Mouse (Mus musculus) kidney, adult 2 months (tissue): ENCODE results near the gene Hoxa6. TPM values are rescaled to one million over a fixed set of nuclear protein-coding genes. Genes with fewer than 3 reads are reported as not detected.

Experiments used
- DNase-seq: peaks from one replicate; pipeline ENCODE4 v3.0.0; 2021
- H3K27ac ChIP-seq: fragments of 200-500 bp; 2 replicates; pipeline ENCODE4 v1.5.1; 2012; ENCODE audit warnings: low read depth, low read length, control low read depth, inconsistent platforms; ENCODE audit not compliant: insufficient read depth
- H3K27me3 ChIP-seq: fragments of 200-500 bp; replicated peaks from 2 replicates; pipeline ENCODE4 v1.6.1; 2012; ENCODE audit warnings: mild to moderate bottlenecking, moderate library complexity, low read length, inconsistent platforms; ENCODE audit not compliant: control insufficient read depth, insufficient read depth
- H3K36me3 ChIP-seq: fragments of 200-500 bp; 2 replicates; pipeline ENCODE4 v1.6.1; 2012; ENCODE audit warnings: mild to moderate bottlenecking, moderate library complexity, low read length, inconsistent platforms; ENCODE audit not compliant: control insufficient read depth, insufficient read depth
- H3K4me1 ChIP-seq: fragments of 200-500 bp; 2 replicates; pipeline ENCODE4 v1.6.1; 2011; ENCODE audit warnings: low read length; ENCODE audit not compliant: control insufficient read depth, insufficient read depth
- H3K4me3 ChIP-seq: fragments of 200-500 bp; 2 replicates; pipeline ENCODE4 v1.5.1; 2011; ENCODE audit warnings: mild to moderate bottlenecking, low read depth, low read length, control low read depth; ENCODE audit not compliant: insufficient read depth
- CTCF ChIP-seq: fragments of 200-500 bp; conservative IDR thresholded peaks from 2 replicates; pipeline ENCODE4 v1.5.1; 2011; ENCODE audit warnings: low read depth, mild to moderate bottlenecking, control low read depth, low read length, moderate library complexity, mixed read lengths; ENCODE audit not compliant: insufficient read depth, insufficient read length
- POLR2A ChIP-seq: fragments of 200-500 bp; IDR thresholded peaks from one replicate; pipeline ENCODE4 v1.6.1; 2011; ENCODE audit warnings: low read depth, low read length, control low read depth
- WGBS: fragments of 180-500 bp; shearing (Covaris S2); methylation state at CpG from one replicate; pipeline ENCODE4 v1.1.7; 2018; 5-methylcytosine and 5-hydroxymethylcytosine counted together
- polyA plus RNA-seq: library from polyadenylated mRNA; depleted of rRNA; stranded (reverse); fragments of >200 nt; gene quantifications from 2 replicates; pipeline ENCODE4 v1.2.3, GENCODE M21; 2012

Gene Hoxa6
- polyA plus RNA-seq, 1 experiment: 2.4 TPM

- DNase-seq: peak; percentile 47
- peaks cover 35% of the 10 kb centered on the region for H3K4me1 ChIP-seq
- H3K36me3 ChIP-seq: no peaks in the 10 kb centered on the region
- H3K27ac ChIP-seq: no peak overlapping the region
- TF ChIP-seq CTCF (no peak), POLR2A (no peak)
- no peak overlapping the region for H3K4me3 ChIP-seq
- WGBS: 42% methylated on average over 6 of the region's 6 CpGs
- no peaks in the 10 kb centered on the region for H3K27me3 ChIP-seq
These were observed 23.9 kb downstream of the Hoxa6 start for GRCm38 (mm10) chr6:52184668-52185067.

GRCm38 (mm10) chr6:52183311-52184080 is 25.0 kb downstream of the Hoxa6 start:
- H3K4me3 ChIP-seq: no peak overlapping the region
- H3K27me3 ChIP-seq: no peaks in the 10 kb centered on the region
- peak; percentile 92 for DNase-seq
- H3K27ac ChIP-seq: peak overlapping the region; percentile 67
- 38% methylated on average over 10 of the region's 10 CpGs for WGBS
- H3K4me1 ChIP-seq: peaks cover 38% of the 10 kb centered on the region
- TF ChIP-seq POLR2A (no peak), CTCF (no peak)
- no peaks in the 10 kb centered on the region for H3K36me3 ChIP-seq

- Histone ChIP-seq H3K27ac (peak overlapping the region; percentile 66), H3K27me3 (no peaks in the 10 kb centered on the region), H3K4me3 (no peak overlapping the region), H3K4me1 (peaks cover 42% of the 10 kb centered on the region), H3K36me3 (no peaks in the 10 kb centered on the region)
- DNase-seq: no peak
- WGBS: 21% methylated on average over 1 of the region's 1 CpGs
- no peak for TF ChIP-seq POLR2A
- TF ChIP-seq CTCF: no peak
These were observed 25.7 kb downstream of the Hoxa6 start for GRCm38 (mm10) chr6:52182793-52183192.

GRCm38 (mm10) chr6:52182030-52182429 is 26.5 kb downstream of the Hoxa6 start:
- 46% methylated on average over 2 of the region's 2 CpGs for WGBS
- no peak for TF ChIP-seq CTCF
- no peak for TF ChIP-seq POLR2A
- peak; percentile 77 for DNase-seq
- H3K27ac ChIP-seq: no peak overlapping the region; the same call in 1 of the 2 replicates
- H3K36me3 ChIP-seq: no peaks in the 10 kb centered on the region
- no peaks in the 10 kb centered on the region for H3K27me3 ChIP-seq
- H3K4me3 ChIP-seq: no peak overlapping the region
- H3K4me1 ChIP-seq: peaks cover 44% of the 10 kb centered on the region

- Histone ChIP-seq H3K4me3 (no peak overlapping the region), H3K36me3 (no peaks in the 10 kb centered on the region), H3K27me3 (no peaks in the 10 kb centered on the region), H3K4me1 (peaks cover 44% of the 10 kb centered on the region), H3K27ac (no peak overlapping the region)
- DNase-seq: no peak
- WGBS: 51% methylated on average over 3 of the region's 3 CpGs
- no peak for TF ChIP-seq CTCF
- no peak for TF ChIP-seq POLR2A
These were observed 27.8 kb downstream of the Hoxa6 start for GRCm38 (mm10) chr6:52180726-52181125.

- Histone ChIP-seq H3K27me3 (no peaks in the 10 kb centered on the region), H3K27ac (peak overlapping the region; percentile 47), H3K4me3 (no peak overlapping the region; the same call in 1 of the 2 replicates), H3K4me1 (peaks cover 42% of the 10 kb centered on the region), H3K36me3 (no peaks in the 10 kb centered on the region)
- TF ChIP-seq POLR2A (no peak), CTCF (no peak)
- 44% methylated on average over 11 of the region's 11 CpGs for WGBS
- DNase-seq: no peak
These were observed 28.3 kb downstream of the Hoxa6 start for GRCm38 (mm10) chr6:52180213-52180710.

- DNase-seq: peak; percentile 46
- TF ChIP-seq POLR2A (no peak), CTCF (no peak)
- H3K4me3 ChIP-seq: peak overlapping the region; percentile 20; the same call in 1 of the 2 replicates
- H3K36me3 ChIP-seq: no peaks in the 10 kb centered on the region
- 24% methylated on average over 10 of the region's 10 CpGs for WGBS
- H3K4me1 ChIP-seq: peaks cover 44% of the 10 kb centered on the region
- no peaks in the 10 kb centered on the region for H3K27me3 ChIP-seq
- H3K27ac ChIP-seq: peak overlapping the region; percentile 32; the same call in 1 of the 2 replicates
These were observed 28.8 kb downstream of the Hoxa6 start for GRCm38 (mm10) chr6:52179690-52180089.
